Mouse (Mus musculus) left cerebral cortex, postnatal 10 days (tissue): ENCODE data around the gene Tmem141. TPM values are rescaled to one million over a fixed set of nuclear protein-coding genes. Genes with fewer than 3 reads are reported as not detected.

Source experiments
- DNase-seq, 2 experiments: peaks; one replicate each; pipeline ENCODE4 v3.0.0; 2021 to 2022; ENCODE audit warnings: low spot score in 2 of 2, mixed read lengths in 1 of 2; ENCODE audit errors: extremely low spot score in 1 of 2
- intact Hi-C: fragments of 180-260 bp; cut with DNase I; formaldehyde crosslinking; loops from one replicate; pipeline ENCODE4 v1.15.1; 2025
- total RNA-seq, 2 experiments: library from RNA; stranded (reverse); gene quantifications; 2 replicates each; pipeline ENCODE4 v1.2.3; 2021

Tmem141 gene
- total RNA-seq, 2 experiments from 2014 or later: 20.5 to 24.5 TPM

- intact Hi-C loops: no loop called here
- no peak for DNase-seq
Observed at GRCm38 (mm10) chr2:25616398-25616797, 5.4 kb downstream of the Tmem141 start.

GRCm38 (mm10) chr2:25608671-25609070 lies 13.1 kb downstream of the Tmem141 start:
- no peak for DNase-seq

GRCm38 (mm10) chr2:25607761-25608622 lies 13.8 kb downstream of the Tmem141 start, which contains the start of gene Rabl6:
Gene Rabl6, minus strand, starts transcription at chr2:25608521.
- intact Hi-C loops: no loop called here
- DNase-seq: peak; percentile 85 to 94

More at GRCm38 (mm10) chr2:25608671-25609070, 13.1 kb downstream of the Tmem141 start:
- intact Hi-C loops: no loop called here

GRCm38 (mm10) chr2:25602526-25602925 lies 19.3 kb downstream of the Tmem141 start:
- no peak for DNase-seq
- intact Hi-C loops: no loop called here

- no peak for DNase-seq
- intact Hi-C loops: no loop called here
Observed at GRCm38 (mm10) chr2:25600037-25600436, 21.8 kb downstream of the Tmem141 start.

- intact Hi-C loops: no loop called here
Observed at GRCm38 (mm10) chr2:25598749-25599148, 23.1 kb downstream of the Tmem141 start.

GRCm38 (mm10) chr2:25596765-25597510 lies 24.9 kb downstream of the Tmem141 start:
- intact Hi-C loops: no loop called here
- no peak for DNase-seq

More at GRCm38 (mm10) chr2:25598749-25599148, 23.1 kb downstream of the Tmem141 start:
- no peak for DNase-seq

GRCm38 (mm10) chr2:25591863-25592262 lies 29.9 kb downstream of the Tmem141 start:
- peak in 1 of 2 experiments; percentile 50 for DNase-seq
- intact Hi-C loops: no loop called here

GRCm38 (mm10) chr2:25588227-25588907 lies 33.4 kb downstream of the Tmem141 start:
- intact Hi-C loops: no loop called here
- peak in 1 of 2 experiments; percentile 19 for DNase-seq

GRCm38 (mm10) chr2:25587290-25587689 lies 34.5 kb downstream of the Tmem141 start:
- DNase-seq: peak in 1 of 2 experiments; percentile 14
- intact Hi-C loops: no loop called here

- peak in 1 of 2 experiments; percentile 37 for DNase-seq
Observed at GRCm38 (mm10) chr2:25585601-25586000, 36.2 kb downstream of the Tmem141 start.

GRCm38 (mm10) chr2:25584856-25585255 lies 36.9 kb downstream of the Tmem141 start:
- DNase-seq: peak in 1 of 2 experiments; percentile 17
- intact Hi-C loops: no loop called here

More at GRCm38 (mm10) chr2:25585601-25586000, 36.2 kb downstream of the Tmem141 start:
- intact Hi-C loops: no loop called here

GRCm38 (mm10) chr2:25584152-25584551 lies 37.7 kb downstream of the Tmem141 start:
- intact Hi-C loops: no loop called here
- peak in 1 of 2 experiments; percentile 27 for DNase-seq

GRCm38 (mm10) chr2:25583571-25583970 lies 38.2 kb downstream of the Tmem141 start:
- intact Hi-C loops: no loop called here
- DNase-seq: no peak

- intact Hi-C loops: no loop called here
- DNase-seq: peak in 1 of 2 experiments; percentile 33
Observed at GRCm38 (mm10) chr2:25583120-25583481, 38.7 kb downstream of the Tmem141 start.

GRCm38 (mm10) chr2:25582466-25583119 lies 39.2 kb downstream of the Tmem141 start:
- peak; percentile 88 to 89 for DNase-seq
- intact Hi-C loops: no loop called here

GRCm38 (mm10) chr2:25581901-25582301 lies 39.9 kb downstream of the Tmem141 start:
- DNase-seq: peak in 1 of 2 experiments; percentile 57
- intact Hi-C loops: no loop called here

- peak; percentile 80 to 85 for DNase-seq
- intact Hi-C loops: no loop called here
Observed at GRCm38 (mm10) chr2:25581294-25581864, 40.4 kb downstream of the Tmem141 start, which contains the start of gene Ajm1. Gene Ajm1, minus strand, starts transcription at chr2:25581757.
